ENCODE assay signal across 9 mouse cellular contexts in genomic region chr15:80160223-80160622, GRCm38 (mm10). TPM values are rescaled to one million over a fixed set of nuclear protein-coding genes. Genes with fewer than 3 reads are reported as not detected.
DNase-seq lines count a peak whose midpoint lies in the region; ATAC-seq and TF ChIP-seq lines count a peak whose summit lies in the region.
"Had no signal": no experiment of that assay in that cellular context is flagged by ENCODE, and none has a peak within 500 bp of the region (broad histone marks: within the 10 kb centered on the region; RNA-seq: fewer than 3 reads in every experiment).

No protein-coding gene starts in this region.

- peaks cover 70% of the 10 kb centered on the region for H3K36me3 ChIP-seq in forebrain, embryonic 12.5 days (replicated peaks)
- H3K36me3 ChIP-seq in forebrain, postnatal 0 days (ENCODE audit: insufficient read depth) = peaks cover 62% of the 10 kb centered on the region
- H3K36me3 ChIP-seq in liver, embryonic 15.5 days (replicated peaks) = peaks cover 71% of the 10 kb centered on the region
- H3K36me3 ChIP-seq in liver, embryonic 11.5 days (ENCODE audit: control insufficient read depth, insufficient read depth, low read length) = peaks cover 52% of the 10 kb centered on the region
- peaks cover 71% of the 10 kb centered on the region for H3K36me3 ChIP-seq in embryonic facial prominence, embryonic 14.5 days (ENCODE audit: control insufficient read depth, insufficient read depth, low read length)
- H3K36me3 ChIP-seq in neural tube, embryonic 13.5 days = peaks cover 76% of the 10 kb centered on the region

- ATAC-seq in forebrain, embryonic 12.5 days (ENCODE audit: low FRiP score) = no peak
- no peak for ATAC-seq in forebrain, postnatal 0 days
- no peak for ATAC-seq in liver, embryonic 15.5 days (ENCODE audit: insufficient read depth)
- no peak for ATAC-seq in liver, embryonic 11.5 days (replicated peaks; ENCODE audit: low FRiP score)
- ATAC-seq in embryonic facial prominence, embryonic 14.5 days (ENCODE audit: low read depth) = no peak
- ATAC-seq in neural tube, embryonic 13.5 days (ENCODE audit: low read depth) = no peak
- no peak for ATAC-seq in frontal cortex, adult (ENCODE audit: low TSS enrichment)
- ATAC-seq: forebrain, embryonic 14.5 days had no signal

- H3K4me1 ChIP-seq in forebrain, embryonic 12.5 days = peaks cover 6% of the 10 kb centered on the region
- no peaks in the 10 kb centered on the region for H3K4me1 ChIP-seq in forebrain, postnatal 0 days (ENCODE audit: insufficient read depth)
- peaks cover 20% of the 10 kb centered on the region for H3K4me1 ChIP-seq in liver, embryonic 15.5 days (replicated peaks)
- peaks cover 5% of the 10 kb centered on the region for H3K4me1 ChIP-seq in liver, embryonic 11.5 days (replicated peaks; ENCODE audit: control insufficient read depth, insufficient read depth, low read length)
- H3K4me1 ChIP-seq in embryonic facial prominence, embryonic 14.5 days (ENCODE audit: control insufficient read depth, insufficient read depth, low read length) = peaks cover 11% of the 10 kb centered on the region
- H3K4me1 ChIP-seq in neural tube, embryonic 13.5 days (replicated peaks) = peaks cover 8% of the 10 kb centered on the region; the same call in 1 of the 2 replicates

- DNase-seq in forebrain, postnatal 0 days = no peak
- DNase-seq in liver, embryonic 11.5 days (ENCODE audit: low spot score) = no peak
- DNase-seq in embryonic facial prominence, embryonic 14.5 days (ENCODE audit: low spot score) = no peak
- DNase-seq in right cerebral cortex, postnatal 10 days (ENCODE audit: low spot score in 2 of 2) = no peak

- 0 out of 2 replicates have a peak overlapping the region, but pooled peaks have one; percentile 13 for H3K27ac ChIP-seq in forebrain, embryonic 12.5 days
- H3K27ac ChIP-seq in forebrain, postnatal 0 days (ENCODE audit: low read depth, low read length) = no peak overlapping the region
- H3K27ac ChIP-seq in liver, embryonic 15.5 days (replicated peaks) = peak overlapping the region; percentile 67; the same call in 1 of the 2 replicates
- no peak overlapping the region; the same call in 1 of the 2 replicates for H3K27ac ChIP-seq in liver, embryonic 11.5 days (ENCODE audit: low read depth, low read length)
- peak overlapping the region; percentile 84 for H3K27ac ChIP-seq in embryonic facial prominence, embryonic 14.5 days (replicated peaks; ENCODE audit: low read depth, low read length)
- peak overlapping the region; percentile 52; the same call in 1 of the 2 replicates for H3K27ac ChIP-seq in neural tube, embryonic 13.5 days (replicated peaks)

- no peak for TF ChIP-seq CTCF in forebrain, postnatal 0 days (IDR thresholded peaks at IDR 0.05; ENCODE audit: low read depth)

- H3K9ac ChIP-seq in forebrain, embryonic 12.5 days = no peak overlapping the region
- no peak overlapping the region for H3K9ac ChIP-seq in forebrain, postnatal 0 days
- H3K9ac ChIP-seq in liver, embryonic 15.5 days = no peak overlapping the region
- H3K9ac ChIP-seq in liver, embryonic 11.5 days (ENCODE audit: low read depth, low read length) = no peak overlapping the region
- H3K9ac ChIP-seq in embryonic facial prominence, embryonic 14.5 days (ENCODE audit: low read depth, low read length) = peak overlapping the region; percentile 23; the same call in 1 of the 2 replicates
- no peak overlapping the region for H3K9ac ChIP-seq in neural tube, embryonic 13.5 days

- H3K9me3 ChIP-seq in forebrain, embryonic 12.5 days = no peaks in the 10 kb centered on the region
- H3K9me3 ChIP-seq in forebrain, postnatal 0 days (ENCODE audit: low read length) = no peaks in the 10 kb centered on the region
- no peaks in the 10 kb centered on the region for H3K9me3 ChIP-seq in liver, embryonic 15.5 days (replicated peaks)
- H3K9me3 ChIP-seq in liver, embryonic 11.5 days (ENCODE audit: control insufficient read depth, low read length) = no peaks in the 10 kb centered on the region
- H3K9me3 ChIP-seq in embryonic facial prominence, embryonic 14.5 days (ENCODE audit: control insufficient read depth, low read length) = no peaks in the 10 kb centered on the region
- H3K9me3 ChIP-seq in neural tube, embryonic 13.5 days = no peaks in the 10 kb centered on the region

- H3K4me3 ChIP-seq in forebrain, embryonic 12.5 days (replicated peaks) = no peak overlapping the region
- H3K4me3 ChIP-seq in forebrain, postnatal 0 days (ENCODE audit: low read depth, low read length) = no peak overlapping the region
- no peak overlapping the region for H3K4me3 ChIP-seq in liver, embryonic 15.5 days (replicated peaks)
- H3K4me3 ChIP-seq in liver, embryonic 11.5 days (ENCODE audit: low read depth, low read length) = no peak overlapping the region
- no peak overlapping the region for H3K4me3 ChIP-seq in embryonic facial prominence, embryonic 14.5 days (ENCODE audit: low read depth, low read length)
- H3K4me3 ChIP-seq in neural tube, embryonic 13.5 days = no peak overlapping the region

- 94% methylated on average over 13 of the region's 13 CpGs for WGBS in forebrain, embryonic 12.5 days
- 91% methylated on average over 13 of the region's 13 CpGs for WGBS in forebrain, postnatal 0 days
- 81% methylated on average over 13 of the region's 13 CpGs for WGBS in liver, embryonic 15.5 days (ENCODE audit: insufficient replicate concordance)
- WGBS in liver, embryonic 11.5 days = 90% methylated on average over 13 of the region's 13 CpGs
- WGBS in embryonic facial prominence, embryonic 14.5 days = 77% methylated on average over 13 of the region's 13 CpGs
- 90% methylated on average over 13 of the region's 13 CpGs for WGBS in neural tube, embryonic 13.5 days

- H3K4me2 ChIP-seq in forebrain, embryonic 12.5 days = no peak overlapping the region
- no peak overlapping the region for H3K4me2 ChIP-seq in forebrain, postnatal 0 days (ENCODE audit: low read depth)
- H3K4me2 ChIP-seq in liver, embryonic 15.5 days = no peak overlapping the region
- H3K4me2 ChIP-seq in liver, embryonic 11.5 days = no peak overlapping the region
- no peak overlapping the region for H3K4me2 ChIP-seq in embryonic facial prominence, embryonic 14.5 days (ENCODE audit: low read depth, low read length)
- H3K4me2 ChIP-seq in neural tube, embryonic 13.5 days = no peak overlapping the region

- H3K27me3 ChIP-seq in forebrain, embryonic 12.5 days = no peaks in the 10 kb centered on the region
- no peaks in the 10 kb centered on the region for H3K27me3 ChIP-seq in forebrain, postnatal 0 days (ENCODE audit: insufficient read depth, low read length)
- H3K27me3 ChIP-seq in liver, embryonic 15.5 days = no peaks in the 10 kb centered on the region; the same call in 1 of the 2 replicates
- no peaks in the 10 kb centered on the region for H3K27me3 ChIP-seq in liver, embryonic 11.5 days (replicated peaks; ENCODE audit: control insufficient read depth, insufficient read depth, low read length)
- no peaks in the 10 kb centered on the region for H3K27me3 ChIP-seq in embryonic facial prominence, embryonic 14.5 days (replicated peaks; ENCODE audit: control insufficient read depth, insufficient read depth, low read length)
- H3K27me3 ChIP-seq in neural tube, embryonic 13.5 days = no peaks in the 10 kb centered on the region

RNA-seq across cellular contexts. Expression of gene Mgat3, which starts 13.3 kb away (rescaled TPM):
- 8.6 and 9.6 TPM in 2 replicates for polyA plus RNA-seq in forebrain, embryonic 12.5 days (2016; fragmentation: Nextera tagmentation; extraction: Ambion mirVana)
- total RNA-seq in forebrain, postnatal 0 days (2014; rRNA removed) = 62.8 and 65.6 TPM in 2 replicates
- polyA plus RNA-seq in forebrain, postnatal 0 days (2015; fragmentation: Nextera tagmentation; extraction: Ambion mirVana) = 7.5 and 9.9 TPM in 2 replicates
- 0.54 and 0.55 TPM in 2 replicates for polyA plus RNA-seq in liver, embryonic 15.5 days (2015; fragmentation: Nextera tagmentation; extraction: Ambion mirVana)
- polyA plus RNA-seq in liver, embryonic 11.5 days (2014; fragmentation: Nextera tagmentation; extraction: Ambion mirVana) = 2.5 and 2.7 TPM in 2 replicates
- 7.3 and 7.8 TPM in 2 replicates for polyA plus RNA-seq in embryonic facial prominence, embryonic 14.5 days (2014; fragmentation: Nextera tagmentation; extraction: Ambion mirVana)
- polyA plus RNA-seq in neural tube, embryonic 13.5 days (2015; fragmentation: Nextera tagmentation; extraction: Ambion mirVana) = 13.3 and 14.6 TPM in 2 replicates

RNA-seq across cellular contexts. Expression of gene Tab1, which starts 27.3 kb away (rescaled TPM):
- 40.5 and 44.0 TPM in 2 replicates for polyA plus RNA-seq in forebrain, embryonic 12.5 days (2016; fragmentation: Nextera tagmentation; extraction: Ambion mirVana)
- total RNA-seq in forebrain, postnatal 0 days (2014; rRNA removed) = 48.8 and 52.1 TPM in 2 replicates
- 21.6 and 25.7 TPM in 2 replicates for polyA plus RNA-seq in forebrain, postnatal 0 days (2015; fragmentation: Nextera tagmentation; extraction: Ambion mirVana)
- 11.0 and 12.7 TPM in 2 replicates for polyA plus RNA-seq in liver, embryonic 15.5 days (2015; fragmentation: Nextera tagmentation; extraction: Ambion mirVana)
- 25.9 and 28.7 TPM in 2 replicates for polyA plus RNA-seq in liver, embryonic 11.5 days (2014; fragmentation: Nextera tagmentation; extraction: Ambion mirVana)
- 27.6 and 36.3 TPM in 2 replicates for polyA plus RNA-seq in embryonic facial prominence, embryonic 14.5 days (2014; fragmentation: Nextera tagmentation; extraction: Ambion mirVana)
- polyA plus RNA-seq in neural tube, embryonic 13.5 days (2015; fragmentation: Nextera tagmentation; extraction: Ambion mirVana) = 35.9 and 38.9 TPM in 2 replicates

Comparison
In these comparisons a context has a peak if more than half of its experiments do, and no peak if none do; other contexts are left out.
1. H3K27ac ChIP-seq: peak in forebrain, embryonic 12.5 days (single experiment), liver, embryonic 15.5 days (single experiment), embryonic facial prominence, embryonic 14.5 days (single experiment) and neural tube, embryonic 13.5 days (single experiment); none in forebrain, postnatal 0 days (single experiment) and liver, embryonic 11.5 days (single experiment).